Mouse (Mus musculus) kidney, adult 9 months (tissue): ENCODE results near the gene Lima1.
"Not testable (repeated sequence)": the region's sequence is repeated elsewhere in the genome, so short reads cannot be mapped to it uniquely, and the experiment has no call there.

Experiments
- DNase-seq: peaks from one replicate; pipeline ENCODE4 v3.0.0; 2022

Lima1 gene

DNA sequence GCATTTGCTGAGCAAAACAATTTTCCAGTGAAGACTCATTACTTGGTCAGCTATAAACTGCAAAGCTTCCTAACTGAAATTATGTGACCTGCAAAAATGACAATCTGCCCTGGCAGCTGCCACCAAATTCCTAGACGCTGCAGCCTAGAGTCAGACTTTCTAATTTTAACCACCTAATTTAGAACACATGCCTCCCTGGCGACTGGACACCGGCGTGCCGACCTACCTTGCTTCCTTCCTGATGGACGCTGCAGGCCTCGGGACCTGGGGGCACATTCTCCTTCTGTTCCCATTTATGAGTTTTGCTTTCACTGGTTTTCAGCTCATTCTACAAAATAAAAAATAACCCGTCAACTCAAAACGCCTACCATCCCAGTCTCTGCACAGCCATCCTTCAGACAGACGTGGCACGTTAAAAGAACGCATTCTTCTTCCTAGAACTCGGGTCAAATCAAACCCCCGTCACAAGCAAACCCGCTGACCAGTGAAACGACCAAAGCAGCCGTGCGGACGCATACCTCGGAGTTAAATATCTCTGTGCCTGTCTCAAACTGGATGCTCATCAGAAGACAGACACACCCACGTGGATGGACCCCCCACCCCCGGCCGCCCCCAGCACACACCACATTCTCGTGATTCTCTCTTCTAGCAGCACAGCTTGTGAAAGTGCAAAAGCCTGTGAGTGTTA lies 73.2 kb downstream of the Lima1 start:
- no peak for DNase-seq

DNA sequence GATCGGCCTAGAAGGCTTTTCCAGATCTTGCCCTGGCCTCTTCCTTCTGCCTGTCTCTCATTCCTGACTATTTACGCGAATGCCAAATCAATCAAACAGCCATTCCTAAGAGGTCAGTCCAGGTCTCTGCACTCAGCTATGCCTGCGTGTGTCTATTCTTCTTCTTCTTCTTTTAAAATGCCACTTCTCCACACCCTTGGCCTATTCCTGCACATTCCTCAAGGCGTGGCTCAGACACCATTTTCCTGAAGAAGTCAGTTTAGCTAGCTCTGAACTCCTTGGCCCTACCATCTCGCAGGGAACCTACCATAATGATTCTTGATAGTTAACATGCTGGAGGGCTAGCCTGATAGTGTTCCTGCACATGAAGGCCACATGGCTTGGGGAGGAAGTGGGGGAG lies 75.5 kb downstream of the Lima1 start:
- DNase-seq, result no peak

DNA sequence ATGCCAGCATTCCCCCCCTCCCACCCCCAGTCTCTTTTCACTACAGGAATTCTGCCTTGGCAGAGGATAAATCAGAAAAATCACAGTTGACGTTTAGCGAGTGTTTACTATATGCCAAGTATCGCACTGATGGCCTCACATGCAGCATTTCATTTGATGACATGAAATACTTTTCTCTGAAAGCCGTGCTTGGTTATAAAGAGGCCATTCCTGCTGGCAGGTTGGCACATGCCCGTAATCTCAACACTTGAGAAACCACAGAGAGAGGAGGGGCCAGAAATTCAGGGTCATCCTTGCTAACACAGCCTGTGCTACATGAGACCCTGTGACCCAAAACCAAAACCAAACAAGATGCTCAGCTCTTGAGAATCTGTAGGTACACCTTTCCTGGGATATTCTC lies 77.4 kb downstream of the Lima1 start:
- no peak for DNase-seq

DNA sequence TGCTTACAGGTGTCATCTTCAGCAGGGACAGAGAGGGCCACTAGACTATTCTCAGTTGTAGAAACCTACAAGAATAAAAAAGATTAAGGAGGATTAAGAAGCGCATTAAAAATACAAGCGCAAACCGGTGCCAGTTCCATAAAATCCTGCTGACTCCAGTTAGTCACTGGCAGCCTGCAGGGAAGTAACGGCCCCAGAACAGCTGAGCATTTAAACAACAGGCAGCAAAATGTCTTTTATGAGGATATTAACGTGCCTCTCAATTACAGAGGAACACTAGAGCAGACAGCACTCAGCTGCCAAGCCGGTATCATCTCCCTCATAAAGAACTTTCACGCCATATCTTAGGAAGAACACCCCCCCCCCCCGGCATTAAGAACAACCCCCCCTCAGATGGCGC lies 78.5 kb downstream of the Lima1 start:
- no peak for DNase-seq

DNA sequence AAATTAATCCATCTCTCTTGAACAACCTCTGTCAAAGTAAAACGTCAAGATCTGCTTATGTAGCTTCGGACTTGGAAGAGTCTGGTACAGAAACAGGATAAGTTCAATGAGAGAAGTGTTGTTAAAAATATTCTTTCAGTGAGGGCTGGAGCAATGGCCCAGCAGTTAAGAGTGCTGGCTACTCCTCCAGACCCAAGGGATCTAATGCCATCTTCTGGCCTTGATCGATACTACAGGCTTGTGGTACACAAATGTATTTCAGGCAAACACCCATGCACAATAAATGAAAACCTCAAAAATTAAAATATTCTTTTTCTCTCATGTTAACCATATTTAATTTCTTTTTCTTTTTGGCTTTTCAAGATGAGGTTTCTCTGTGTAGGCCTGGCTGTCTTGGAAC lies 79.2 kb downstream of the Lima1 start:
- peak; percentile 49 for DNase-seq

DNA sequence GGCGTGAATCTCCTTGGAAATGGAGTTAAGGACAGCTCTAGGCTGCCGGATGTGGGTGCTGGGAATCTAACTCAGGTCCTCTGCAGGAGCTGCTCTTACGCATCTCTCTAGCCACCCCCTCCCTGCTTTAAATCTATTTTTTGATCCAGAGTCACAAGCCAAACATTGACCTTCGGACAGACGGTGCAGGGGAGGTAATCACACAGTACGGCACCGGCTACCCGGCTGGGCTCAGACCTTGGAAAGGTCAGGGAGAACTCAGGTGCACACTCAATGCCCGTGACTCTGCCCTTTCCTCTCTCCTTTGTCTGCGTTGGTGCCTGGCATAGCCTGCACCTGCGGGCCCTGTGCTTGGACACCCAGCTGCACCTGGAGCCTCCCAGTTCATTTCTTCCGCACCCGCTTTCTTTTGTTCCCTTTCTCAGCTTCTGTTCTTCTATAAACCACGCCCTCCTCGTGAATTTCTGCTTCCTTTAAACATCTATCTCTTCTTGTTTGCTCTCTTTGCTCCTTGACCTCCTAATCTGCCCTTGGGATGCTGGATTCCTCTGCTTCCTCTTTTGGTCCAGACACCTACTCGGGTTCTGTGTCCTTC lies 82.9 kb downstream of the Lima1 start:
- peak; percentile 40 for DNase-seq

DNA sequence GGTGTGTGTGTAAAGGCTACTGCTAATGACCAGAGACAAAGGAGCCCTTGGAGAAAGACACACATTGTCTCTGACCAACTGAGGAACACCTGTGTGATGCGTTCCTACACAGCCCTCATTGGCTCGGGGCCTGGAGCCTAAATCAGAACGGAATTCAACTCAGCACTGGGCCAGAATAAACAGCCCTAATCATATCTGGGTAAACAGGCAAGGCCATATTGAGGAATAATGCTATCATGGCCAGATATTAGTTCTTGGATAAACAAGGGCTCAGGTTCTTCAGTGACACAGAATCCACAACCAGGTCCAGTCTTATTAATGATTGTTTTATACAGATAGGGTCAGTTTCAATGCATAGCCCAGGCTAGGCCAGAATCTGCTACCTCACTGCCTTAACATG lies 84.3 kb downstream of the Lima1 start:
- no peak for DNase-seq

DNA sequence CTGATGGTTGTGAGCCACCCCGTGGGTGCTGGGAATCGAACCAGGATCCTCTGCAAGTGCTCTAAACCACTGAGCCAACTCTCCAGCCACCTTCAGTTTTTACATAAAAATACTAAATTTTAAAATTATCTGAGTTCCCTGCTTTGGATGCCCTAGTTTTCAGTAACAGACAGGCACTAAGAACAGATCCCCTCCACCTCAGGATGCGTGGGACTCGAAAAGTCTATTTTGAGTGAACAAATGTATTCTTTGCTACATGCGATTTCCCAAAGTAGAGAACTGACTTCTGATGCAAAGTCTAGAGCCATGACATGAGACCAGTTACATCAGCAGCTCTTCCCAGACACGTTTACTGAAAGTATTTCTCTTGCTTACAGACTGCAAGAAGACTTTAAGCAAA lies 84.8 kb downstream of the Lima1 start:
- no peak for DNase-seq

DNA sequence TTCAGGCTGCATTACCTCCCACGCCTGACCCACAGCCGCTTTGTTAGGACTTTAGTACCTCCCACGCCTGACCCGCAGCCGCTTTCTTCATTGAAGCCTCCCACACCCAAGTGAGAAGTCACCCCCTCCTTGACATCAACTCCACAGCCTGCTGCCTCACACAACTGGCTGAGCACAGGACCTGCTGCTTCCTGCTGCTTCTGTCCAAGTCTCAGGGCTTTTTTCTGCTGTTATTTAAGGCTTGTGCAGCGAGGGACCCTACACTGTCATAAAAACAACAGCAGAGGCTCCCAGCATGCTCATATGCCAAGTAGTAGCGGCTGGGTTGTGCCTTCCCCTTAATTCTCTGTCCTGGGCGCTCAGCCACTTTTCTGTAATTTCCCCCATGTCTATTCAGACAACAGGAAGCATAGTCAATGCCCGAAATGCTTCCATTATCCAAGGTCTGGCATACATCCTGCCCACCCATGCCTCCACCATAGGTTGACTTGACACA lies 87.6 kb downstream of the Lima1 start:
- no peak for DNase-seq

DNA sequence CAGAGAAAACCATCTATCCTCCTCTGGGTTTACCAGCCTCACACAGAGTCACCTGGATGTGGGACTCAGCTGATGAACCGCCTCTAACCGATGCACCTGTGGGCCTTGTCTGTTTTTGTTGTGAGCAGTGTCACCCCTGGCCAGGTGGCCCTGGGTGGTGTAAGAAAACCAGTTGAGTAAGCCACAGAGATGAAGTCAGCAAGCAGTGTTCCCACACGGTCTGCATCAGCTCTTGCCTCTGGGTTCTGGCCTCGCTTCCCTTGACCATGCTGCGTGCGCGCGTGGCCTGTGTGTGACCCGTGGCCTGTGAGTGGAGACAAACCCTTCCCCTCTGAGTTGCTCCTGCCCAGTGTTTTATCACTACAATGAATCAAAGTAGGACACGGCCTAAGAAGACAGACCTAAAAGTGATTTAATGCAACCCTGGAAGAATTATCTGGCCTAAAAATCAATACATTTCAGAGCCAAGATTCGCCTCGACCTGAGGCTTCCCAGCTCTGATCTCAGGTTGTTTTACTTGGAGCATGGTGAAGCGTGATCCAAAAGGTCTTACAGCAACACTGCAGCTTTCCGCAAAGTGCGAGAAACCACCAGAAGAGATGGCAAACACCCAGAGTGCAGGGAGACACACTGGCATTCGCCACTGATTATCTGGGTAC lies 96.5 kb downstream of the Lima1 start:
- DNase-seq, result no peak

DNA sequence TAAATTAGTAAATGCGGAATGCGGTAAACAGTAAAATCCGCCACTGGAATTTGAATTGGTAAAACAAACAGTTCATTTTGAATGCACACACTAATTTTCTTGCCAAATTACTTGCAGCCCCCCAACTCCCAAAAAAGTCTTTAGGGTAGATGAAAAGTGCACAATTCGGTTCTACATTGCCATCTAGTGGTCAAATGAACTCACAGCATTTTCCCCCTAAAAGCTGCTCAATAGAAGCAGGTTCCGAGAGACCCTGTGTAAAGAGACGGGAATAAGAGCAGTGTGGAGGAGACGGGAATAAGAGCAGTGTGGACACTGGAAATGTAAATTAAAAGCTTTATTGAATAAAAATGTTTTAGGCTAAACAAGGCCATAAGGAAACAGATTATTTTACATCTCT lies 97.1 kb downstream of the Lima1 start:
- DNase-seq, result peak; percentile 46

DNA sequence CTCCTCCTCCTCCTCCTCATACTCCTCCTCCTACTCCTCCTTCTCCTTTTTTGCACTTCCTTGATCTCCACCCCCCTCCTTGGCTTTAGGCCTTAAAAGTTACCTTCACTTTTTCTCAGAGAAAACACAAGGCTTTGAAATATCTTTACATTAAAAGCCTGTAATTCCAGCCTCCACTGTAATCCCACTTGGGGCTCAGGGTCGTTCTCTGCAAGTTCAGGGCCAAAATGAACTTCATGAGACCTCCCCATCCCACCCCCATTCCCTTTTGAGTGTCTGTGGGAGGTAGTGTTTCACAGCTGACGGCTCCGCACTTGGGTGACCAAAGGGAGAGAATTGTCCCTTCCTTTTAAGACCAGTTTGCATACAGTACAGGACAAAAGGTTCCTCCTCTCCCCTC lies 102.3 kb downstream of the Lima1 start:
- DNase-seq, result no peak

DNA sequence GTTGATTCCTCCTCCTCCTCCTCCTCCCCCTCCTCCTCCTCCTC lies 102.6 kb downstream of the Lima1 start, which contains the start of gene Cers5:
Gene Cers5 (minus strand): TSS at position 5 of the 44 bp plus-strand sequence.
- DNase-seq, result not testable (repeated sequence)

DNA sequence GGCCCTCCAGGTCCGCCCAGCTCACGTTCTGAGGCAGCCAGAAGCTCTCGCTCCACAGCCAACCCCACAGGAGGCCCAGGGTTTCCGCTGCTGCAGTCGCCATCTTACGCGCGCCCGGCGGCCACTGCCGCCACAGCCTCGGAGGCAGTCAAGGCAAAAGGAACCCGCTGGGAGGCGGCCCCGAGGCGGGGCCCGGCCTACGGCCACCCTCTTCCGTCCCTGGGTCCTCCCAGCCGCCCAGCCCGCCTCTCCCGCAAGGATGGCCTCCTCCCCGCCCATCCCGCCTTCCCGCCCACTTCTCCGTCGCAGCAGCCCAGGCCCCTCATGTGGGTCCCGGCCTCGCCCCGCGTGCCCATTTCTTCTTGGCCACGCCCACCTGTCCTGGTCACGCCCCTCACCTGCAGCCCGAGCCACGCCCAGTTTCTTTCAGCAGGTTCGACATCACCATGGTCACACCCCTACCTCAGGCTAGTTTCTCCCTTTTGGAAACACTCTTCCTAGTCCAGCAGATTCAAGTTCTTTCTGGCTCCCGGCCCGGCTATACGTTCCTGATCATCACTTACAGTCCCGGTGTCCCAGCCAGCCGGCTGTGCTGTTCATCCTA lies 102.9 kb downstream of the Lima1 start:
- peak; percentile 92 for DNase-seq

DNA sequence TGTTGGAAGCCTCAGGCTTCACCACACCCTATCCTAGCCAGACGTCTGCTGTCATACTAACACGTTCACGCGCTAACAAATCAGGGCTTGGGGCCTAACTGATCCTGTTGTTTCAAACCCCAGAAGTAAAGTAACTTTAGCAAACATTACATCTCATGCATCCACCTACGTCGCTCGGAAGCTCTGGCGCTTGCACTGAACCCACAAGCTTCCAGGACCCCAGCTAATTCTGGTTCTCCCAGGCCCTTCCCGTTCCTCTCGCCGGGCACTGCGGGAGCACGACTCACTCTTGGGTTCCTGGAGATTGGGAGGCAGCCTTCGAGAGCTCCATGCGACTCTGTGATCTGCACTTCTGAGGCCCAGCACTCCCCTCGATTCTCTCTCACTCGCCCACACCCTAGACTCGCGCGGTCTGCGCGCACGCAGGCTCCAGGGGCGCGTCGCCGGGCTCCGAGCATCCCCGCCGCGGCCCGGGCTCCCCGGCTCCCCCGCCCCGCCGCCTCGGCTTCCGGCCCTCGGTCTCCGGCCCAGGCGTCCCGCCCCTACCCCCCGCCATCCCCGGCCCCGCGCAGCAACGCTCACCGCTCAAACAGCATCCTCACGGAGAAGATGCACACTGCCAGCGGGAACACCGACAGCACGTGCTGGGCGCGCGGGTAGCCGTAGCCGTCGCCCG lies 103.5 kb downstream of the Lima1 start:
- DNase-seq, result no peak

DNA sequence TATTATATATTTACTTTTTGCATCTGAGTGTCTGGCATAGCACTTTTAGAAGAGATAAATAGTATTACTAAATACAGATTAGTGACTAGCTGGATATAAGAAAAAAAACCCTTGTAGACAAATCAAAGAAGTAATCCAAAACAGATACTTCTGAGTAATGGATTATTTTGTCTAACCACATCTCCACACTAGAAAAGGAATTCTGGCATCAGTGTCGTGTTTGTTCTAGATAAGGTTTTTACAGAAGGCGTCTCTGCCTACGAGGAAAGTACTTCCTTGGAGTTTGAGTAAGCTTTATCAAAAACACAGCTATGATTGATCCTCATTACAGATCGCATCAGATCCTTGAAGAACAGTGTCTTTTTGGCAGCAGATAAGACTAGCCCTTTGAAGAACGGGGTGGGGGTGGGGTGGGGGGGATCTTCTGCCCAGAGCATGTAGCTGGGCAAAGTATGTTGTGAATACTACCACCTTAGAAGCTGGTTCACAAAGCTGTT lies 104.2 kb downstream of the Lima1 start:
- no peak for DNase-seq

DNA sequence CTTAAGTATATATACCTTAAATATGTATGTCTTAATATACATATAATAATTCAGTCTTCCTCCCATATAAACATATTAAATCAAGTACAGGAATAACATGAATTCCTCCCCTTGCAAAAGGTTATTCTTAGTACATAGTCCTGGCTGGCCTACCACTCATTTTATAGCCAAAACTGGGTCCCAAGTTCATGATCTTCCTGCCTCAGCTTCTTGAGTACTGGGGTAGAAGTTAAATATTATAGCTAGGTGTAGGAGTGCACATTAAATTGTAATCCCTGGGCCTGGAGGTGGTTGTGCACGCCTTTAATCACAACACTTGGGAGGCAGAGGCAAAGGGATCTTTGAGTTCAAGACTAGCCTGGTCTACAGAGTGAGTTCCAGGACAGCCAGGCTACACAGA lies 106.5 kb downstream of the Lima1 start:
- peak; percentile 40 for DNase-seq

DNA sequence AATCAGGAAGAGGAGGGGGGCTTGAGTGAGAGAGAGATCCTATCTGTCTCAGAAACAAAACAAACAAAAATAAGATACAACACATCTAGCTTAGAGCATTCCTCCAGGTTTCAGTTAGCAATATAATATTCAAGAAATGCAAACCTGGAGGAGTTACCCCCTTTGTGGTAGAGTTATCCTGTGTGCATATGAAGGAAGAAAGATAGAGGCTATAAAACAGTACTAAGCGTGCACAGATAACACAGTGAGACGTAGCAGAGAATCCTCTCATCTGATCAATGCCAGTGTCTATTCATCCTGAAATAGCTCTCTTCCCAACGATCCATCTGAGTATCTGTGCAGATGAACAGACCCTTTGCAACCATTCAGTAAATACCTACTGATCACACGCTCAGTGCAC lies 107.8 kb downstream of the Lima1 start:
- DNase-seq, result no peak

DNA sequence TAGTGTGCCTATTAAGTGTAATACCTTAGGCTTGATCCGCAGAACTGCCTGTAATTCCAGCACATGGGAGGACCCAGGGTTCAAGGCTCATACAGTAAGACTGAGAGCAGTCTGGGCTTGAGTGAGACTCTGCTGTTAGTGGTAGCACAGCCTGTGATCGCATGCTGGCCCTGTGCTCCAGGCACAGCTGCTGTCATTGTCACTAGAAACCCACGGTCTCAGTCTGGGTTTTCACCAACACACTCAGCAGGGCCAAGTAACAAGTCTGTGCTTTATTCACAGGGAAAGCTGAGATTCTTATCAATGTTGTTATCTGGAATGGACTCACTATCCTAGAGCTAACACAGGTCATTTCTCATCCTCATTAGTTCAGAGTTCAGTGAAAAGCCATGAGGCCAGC lies 121.1 kb downstream of the Lima1 start:
- DNase-seq, result no peak

DNA sequence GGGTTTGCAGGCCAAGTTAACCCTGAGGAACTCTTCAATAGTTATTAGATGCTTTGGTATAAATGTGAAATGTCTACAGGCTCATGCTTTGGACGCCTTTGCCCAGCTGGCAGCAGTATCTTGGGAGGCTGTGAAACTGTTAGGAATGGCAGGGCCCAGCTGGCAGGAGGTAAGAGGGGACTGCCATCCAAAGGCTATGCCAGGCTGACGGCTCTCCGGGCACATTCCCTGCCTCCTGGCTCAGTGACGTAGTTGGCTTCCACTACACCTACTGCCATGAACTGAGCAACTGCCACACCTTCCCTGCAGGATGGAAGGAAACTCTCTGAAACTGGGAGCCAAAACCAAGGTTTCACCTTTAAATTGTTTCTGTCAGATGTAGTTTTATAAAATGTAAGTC lies 135.0 kb downstream of the Lima1 start:
- DNase-seq, result no peak

DNA sequence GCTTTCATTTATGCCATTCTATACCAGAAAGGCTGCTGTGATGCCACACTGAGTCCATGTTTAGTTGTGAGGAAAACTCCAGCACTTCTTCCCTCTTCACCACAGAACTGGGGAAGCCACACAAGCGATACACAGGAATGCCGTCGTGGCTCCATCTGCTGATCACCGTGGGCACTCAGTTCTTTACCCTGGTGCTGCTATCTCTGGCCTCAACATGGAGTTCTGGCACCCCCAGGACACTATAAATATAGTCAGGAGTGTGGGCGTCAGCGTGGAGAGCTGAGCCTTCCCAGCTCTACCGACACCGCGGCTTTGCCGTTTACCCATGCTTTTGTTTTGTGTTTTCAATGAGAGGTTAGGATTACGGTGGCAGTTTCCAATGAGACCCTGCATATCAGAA lies 138.6 kb downstream of the Lima1 start:
- DNase-seq, result no peak

DNA sequence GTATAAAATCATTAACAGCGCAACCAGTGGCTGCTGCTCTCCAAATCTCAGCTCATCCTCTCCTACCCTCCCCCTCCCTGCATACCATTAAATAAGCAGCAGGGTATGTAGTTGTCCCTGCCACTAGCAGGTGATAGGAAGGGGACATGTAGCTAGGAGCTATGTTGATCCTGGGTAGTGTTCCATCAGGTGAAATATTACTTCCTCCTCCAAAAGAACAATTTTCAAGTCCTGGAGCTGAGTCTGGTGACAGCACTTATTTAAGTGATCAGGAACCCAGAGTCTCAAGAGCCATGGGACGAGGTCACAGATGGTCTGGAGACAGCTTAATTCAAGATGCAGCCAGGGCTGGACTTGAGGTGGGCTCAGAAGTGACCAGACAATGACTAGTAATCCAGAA lies 139.6 kb downstream of the Lima1 start:
- peak; percentile 100 for DNase-seq

DNA sequence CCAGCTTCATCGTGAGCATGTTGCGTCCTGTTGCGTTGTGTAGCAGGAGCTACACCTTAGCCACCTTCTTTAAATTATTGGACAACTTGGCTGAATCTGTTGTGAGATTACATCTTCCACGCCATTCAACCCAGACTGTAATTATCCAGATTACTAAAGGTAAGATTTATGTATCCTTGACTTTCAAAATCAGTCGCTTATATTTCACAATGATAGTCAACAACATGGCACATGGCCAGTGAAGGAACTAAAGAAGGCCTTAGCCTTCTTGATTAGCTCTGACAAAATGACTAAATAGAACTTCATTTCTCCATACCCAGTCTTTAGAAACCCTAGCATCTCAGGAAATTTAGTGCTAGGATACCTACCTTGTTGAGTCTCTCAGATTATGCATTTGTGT lies 142.1 kb downstream of the Lima1 start:
- DNase-seq, result no peak

DNA sequence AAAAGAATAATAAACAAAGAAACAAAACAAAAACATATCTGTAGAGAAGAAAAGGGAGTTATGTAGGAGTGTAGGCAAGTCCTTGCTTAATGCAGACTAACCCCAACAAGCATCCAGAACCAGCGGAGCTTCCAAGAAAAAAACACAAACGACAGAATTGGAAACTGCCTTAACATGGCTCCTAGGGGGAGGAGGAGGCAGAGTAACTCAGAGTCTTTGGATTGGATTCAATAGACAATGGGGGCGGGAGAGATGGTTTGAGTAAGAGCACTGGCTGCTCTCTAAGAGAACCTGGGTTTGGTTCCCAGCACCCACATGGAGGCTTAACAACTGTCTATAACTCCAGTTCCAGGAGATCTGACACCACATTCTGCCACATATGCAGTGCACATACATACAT lies 143.6 kb downstream of the Lima1 start:
- no peak for DNase-seq
